Mouse (Mus musculus) spleen, adult 2 months (tissue): ENCODE measurements around the gene AC140267.1.

Experiments used
- CTCF ChIP-seq: fragments of 200-500 bp; IDR thresholded peaks from 2 replicates; pipeline ENCODE4 v1.5.1; 2011; ENCODE audit warnings: mild to moderate bottlenecking, inconsistent platforms; ENCODE audit not compliant: insufficient read depth, insufficient read length, insufficient replicate concordance; ENCODE audit errors: extremely low read depth
- POLR2A ChIP-seq: fragments of 200-500 bp; IDR thresholded peaks from 2 replicates; pipeline ENCODE4 v1.6.1; 2011; ENCODE audit warnings: low read depth, low read length, inconsistent platforms

DNA sequence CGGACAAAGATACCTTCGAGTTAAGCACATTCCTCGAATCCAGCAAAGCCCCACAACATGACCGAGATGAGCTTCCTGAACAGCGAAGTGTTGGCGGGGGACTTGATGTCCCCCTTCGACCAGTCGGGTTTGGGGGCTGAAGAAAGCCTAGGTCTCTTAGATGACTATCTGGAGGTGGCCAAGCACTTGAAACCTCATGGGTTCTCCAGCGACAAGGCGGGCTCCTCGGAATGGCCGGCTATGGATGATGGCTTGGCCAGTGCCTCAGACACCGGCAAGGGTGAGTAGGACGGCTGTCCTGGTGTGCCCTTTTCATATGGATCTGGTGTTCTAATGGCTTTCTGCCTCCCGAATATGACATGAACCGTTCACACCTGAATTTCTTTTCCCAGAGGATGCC is 20.6 kb downstream of the AC140267.1 start:
- TF ChIP-seq CTCF (no peak), POLR2A (no peak)
